Mouse (Mus musculus) thymus, adult 2 months (tissue): ENCODE measurements around the gene Thra.
"Not testable (repeated sequence)": the region's sequence is repeated elsewhere in the genome, so short reads cannot be mapped to it uniquely, and the experiment has no call there.

ENCODE experiments used
- CTCF ChIP-seq: fragments of 200-500 bp; IDR thresholded peaks from 2 replicates; pipeline ENCODE4 v1.5.1; 2012; ENCODE audit warnings: mild to moderate bottlenecking, control low read depth, low read length, moderate library complexity, borderline replicate concordance; ENCODE audit not compliant: control insufficient read depth, poor library complexity, insufficient read depth; ENCODE audit errors: extremely low read depth
- POLR2A ChIP-seq: fragments of 200-500 bp; IDR thresholded peaks from 2 replicates; pipeline ENCODE4 v1.6.1; 2012; ENCODE audit warnings: mild to moderate bottlenecking, low read length, control low read depth, moderate library complexity; ENCODE audit not compliant: control insufficient read depth, poor library complexity, insufficient read depth; ENCODE audit errors: extremely low read depth

GRCm38 (mm10) chr11:98737220-98737619, 3.2 kb upstream of the Thra start:
- TF ChIP-seq POLR2A, CTCF: not testable (repeated sequence)
